Mouse (Mus musculus) CH12.LX (cell line): ENCODE measurements around the gene Fshr.

Source experiments
- GABPA ChIP-seq: IDR thresholded peaks from 2 replicates; pipeline ENCODE4 v1.6.1; 2012; ENCODE audit warnings: low read depth, low read length, improper control_type of control experiment, inconsistent platforms; ENCODE audit not compliant: insufficient replicate concordance
- MAX ChIP-seq: IDR thresholded peaks from 2 replicates; pipeline ENCODE4 v1.6.1; 2011; ENCODE audit warnings: low read length, improper control_type of control experiment
- TCF12 ChIP-seq: IDR thresholded peaks from 2 replicates; pipeline ENCODE4 v1.6.1; 2014; ENCODE audit warnings: low read depth, mild to moderate bottlenecking, inconsistent platforms, low read length, improper control_type of control experiment

GRCm38 (mm10) chr17:89200575-89200974 lies at the start of gene Fshr:
- TF ChIP-seq GABPA (no peak), TCF12 (no peak), MAX (no peak)
